Mouse (Mus musculus) erythroid progenitor cell, adult 5-6 weeks (primary cell): ENCODE measurements around the gene Tubb2a. TPM values are rescaled to one million over a fixed set of nuclear protein-coding genes. Genes with fewer than 3 reads are reported as not detected.
"Not testable (repeated sequence)": the region's sequence is repeated elsewhere in the genome, so short reads cannot be mapped to it uniquely, and the experiment has no call there.

Experiments
- ATAC-seq: replicated peaks from 2 replicates; pipeline ENCODE4 v1.8.0; 2016; ENCODE audit warnings: moderate number of reproducible peaks, mild to moderate bottlenecking, moderate TSS enrichment, inconsistent platforms; ENCODE audit not compliant: poor library complexity, low FRiP score, severe bottlenecking
- total RNA-seq, 2 experiments: library from RNA; stranded (forward) in 1 of 2; stranded (reverse) in 1 of 2; fragments of 150-400 nt in 1 of 2; fragments of 186-747, 209-891 nt in 1 of 2; gene quantifications; 2 replicates each; pipeline versions ENCODE4 v1.2.3 to v1.2.4; 2015 to 2017; ENCODE audit warnings: low replicate concordance in 2 of 2

Gene Tubb2a
- total RNA-seq, 2 experiments from 2014 or later: 27.4 to 27.7 TPM

DNA sequence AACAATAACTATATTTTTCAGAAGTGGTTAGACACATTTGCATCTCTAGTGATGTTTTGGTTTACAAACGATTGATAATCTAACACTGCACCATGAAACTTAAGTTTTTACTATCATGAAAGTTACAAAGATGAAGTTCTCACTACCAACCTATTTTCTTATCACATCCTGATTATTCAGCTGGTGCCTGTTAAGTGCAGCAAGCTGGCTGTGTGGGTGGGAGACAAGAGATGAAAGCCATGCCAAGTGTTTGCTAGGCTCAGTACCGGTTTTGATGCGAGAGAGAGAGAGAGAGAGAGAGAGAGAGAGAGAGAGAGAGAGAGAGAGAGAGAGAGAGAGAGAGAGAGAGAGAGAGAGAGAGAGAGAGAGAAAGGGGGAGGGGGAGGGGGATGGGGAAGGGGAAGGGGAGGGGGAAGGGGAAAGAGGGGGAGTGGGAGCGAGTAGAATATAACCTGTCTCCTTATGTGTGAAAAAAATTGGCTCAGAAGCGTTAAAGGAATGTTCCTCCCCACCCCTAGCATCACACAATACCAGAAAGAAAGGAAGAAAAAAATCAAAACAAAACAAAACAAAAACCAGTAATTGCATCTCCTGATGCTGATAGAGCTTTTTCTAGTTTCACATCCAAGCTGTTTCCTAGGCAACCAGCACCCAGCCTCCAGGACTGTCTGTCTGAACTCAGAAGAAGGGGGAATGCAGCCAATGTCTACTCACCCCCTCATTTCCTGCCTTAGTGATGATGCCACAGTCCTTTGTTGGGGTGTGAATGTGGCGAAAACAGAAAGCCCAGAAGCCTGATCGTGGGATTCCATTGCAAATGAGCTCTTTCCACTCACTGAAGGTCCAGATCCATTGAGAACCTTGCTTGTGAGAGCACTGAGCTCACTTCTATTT lies 18.0 kb upstream of the Tubb2a start:
- ATAC-seq: no peak

DNA sequence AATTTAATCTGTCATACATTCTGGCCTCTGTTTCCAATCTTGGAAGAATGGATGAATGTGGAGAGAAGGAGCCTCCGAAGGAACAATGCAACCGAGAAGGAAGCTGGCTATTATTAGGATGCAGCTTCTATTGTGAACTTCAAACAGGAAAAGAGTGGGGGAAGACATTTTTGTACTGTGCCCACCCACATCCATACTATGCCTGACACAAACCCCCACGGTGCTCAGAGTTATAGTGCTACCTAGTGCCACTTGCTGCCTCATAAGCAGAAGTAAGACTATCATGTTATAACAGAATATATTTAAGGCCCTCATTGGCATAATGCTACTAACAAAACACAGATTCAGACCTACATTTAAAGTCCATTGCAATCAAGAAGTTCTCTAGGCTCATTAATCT lies 11.6 kb upstream of the Tubb2a start:
- ATAC-seq: no peak

DNA sequence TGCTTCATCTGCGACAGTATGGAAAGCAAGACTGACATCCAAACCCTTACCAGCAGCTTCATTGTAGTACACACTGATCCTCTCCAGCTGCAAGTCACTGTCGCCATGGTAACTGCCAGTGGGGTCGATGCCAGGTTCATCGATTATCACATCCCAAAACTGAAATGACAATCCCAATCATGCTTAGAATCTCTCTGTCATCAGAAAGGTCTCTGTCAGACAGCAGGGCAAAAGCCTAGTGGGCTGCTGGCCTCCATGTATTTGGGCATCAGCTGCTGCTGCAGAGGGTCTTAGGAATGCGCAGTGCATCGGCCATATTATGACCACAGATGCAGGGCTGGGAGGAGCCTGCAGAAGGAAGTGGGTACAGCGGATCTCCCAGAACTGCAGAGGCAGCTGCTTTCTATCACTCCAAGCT lies 11.1 kb upstream of the Tubb2a start:
- ATAC-seq: no peak

DNA sequence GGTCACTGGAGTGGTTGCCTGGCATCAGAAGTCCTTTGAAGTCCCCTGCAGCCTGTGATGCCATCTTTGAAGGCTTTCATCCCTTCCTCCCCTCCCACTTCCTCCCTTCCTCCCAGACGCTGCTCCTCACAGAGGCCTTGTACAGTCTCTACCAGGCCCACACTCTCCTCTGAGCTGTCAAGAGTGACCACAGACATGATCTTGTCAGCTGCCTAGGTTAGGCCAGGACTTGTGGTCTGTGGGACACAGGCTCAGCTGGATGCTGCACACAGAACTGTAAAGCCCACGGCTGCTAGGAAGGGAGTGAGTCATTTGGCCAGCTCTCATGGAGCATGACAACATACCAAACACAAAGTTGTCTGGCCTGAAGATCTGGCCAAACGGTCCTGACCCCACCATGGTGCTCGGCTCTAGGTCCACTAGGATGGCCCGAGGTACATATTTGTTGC lies 10.4 kb upstream of the Tubb2a start:
- peak; percentile 63; the same call in 1 of the 2 replicates for ATAC-seq

DNA sequence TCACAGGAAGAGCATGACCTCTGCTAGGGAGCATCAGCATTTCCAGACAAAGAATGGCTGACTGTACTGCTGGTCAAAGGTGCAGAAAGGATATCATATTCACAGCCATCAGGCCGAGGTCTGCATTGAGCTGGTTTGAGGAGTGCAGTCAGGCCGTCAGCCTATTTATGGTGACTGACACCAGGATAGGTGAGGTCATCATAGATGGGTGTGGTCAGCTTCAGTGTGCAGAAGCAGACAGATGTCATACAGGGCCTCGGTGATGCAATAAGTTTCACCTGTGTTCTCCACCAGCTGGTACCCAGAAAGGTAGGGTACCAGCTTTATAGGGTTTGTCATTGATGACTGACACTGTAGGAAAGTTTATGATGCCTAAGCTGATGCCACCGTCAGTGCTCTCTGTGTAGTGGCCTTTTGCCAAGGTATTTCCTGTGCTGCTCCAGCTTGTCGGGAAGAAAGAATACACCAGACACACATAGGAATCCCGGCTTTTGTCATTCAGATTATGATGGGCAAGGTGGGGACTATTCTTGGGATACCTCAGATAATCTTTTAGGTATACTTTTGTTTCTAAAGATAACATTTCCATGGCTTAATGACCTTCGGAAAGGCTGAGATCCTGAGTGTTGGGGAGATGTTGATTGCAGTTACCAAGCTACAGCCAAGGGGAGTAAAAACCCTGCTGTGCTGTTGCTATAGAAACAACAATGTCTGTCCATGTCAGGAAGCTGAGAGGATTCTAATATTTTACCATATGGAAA lies 9.4 kb upstream of the Tubb2a start:
- ATAC-seq: 0 out of 2 replicates have a peak, but pooled peaks have one; percentile 52

DNA sequence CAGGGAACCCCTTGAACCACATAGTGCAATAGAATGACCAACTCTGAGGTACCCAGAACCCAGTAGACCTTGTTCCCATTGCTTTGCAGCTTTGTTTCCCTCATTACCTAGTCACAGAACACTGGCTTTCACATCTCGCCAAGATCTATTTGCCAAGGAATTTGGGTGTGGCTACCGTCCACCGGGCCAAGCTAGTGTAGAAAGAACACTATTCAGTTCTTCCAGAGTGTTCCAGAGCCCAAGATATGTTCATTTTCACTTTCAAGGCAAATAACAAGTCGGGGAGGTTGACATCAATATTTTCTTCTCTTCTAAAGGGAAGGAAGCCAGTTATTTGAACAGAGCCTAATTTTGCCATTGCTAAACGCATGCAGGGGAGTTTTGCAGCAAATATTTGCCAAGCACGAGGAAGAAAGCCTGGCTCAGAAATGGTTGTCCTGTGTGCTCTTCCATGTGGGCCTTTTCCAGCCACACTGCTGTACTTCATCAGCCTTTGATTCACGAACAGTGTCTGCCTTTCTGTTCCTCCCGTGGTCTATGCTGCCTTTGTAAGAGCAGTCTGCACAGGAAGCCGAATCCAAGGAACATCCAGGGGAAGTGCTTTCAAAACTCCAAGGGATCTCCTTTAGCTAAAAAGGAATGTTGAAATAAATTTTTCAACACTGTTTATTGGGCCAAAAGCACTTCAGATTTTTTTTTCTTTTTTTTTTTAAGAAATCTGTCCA lies 6.4 kb upstream of the Tubb2a start:
- ATAC-seq: no peak

DNA sequence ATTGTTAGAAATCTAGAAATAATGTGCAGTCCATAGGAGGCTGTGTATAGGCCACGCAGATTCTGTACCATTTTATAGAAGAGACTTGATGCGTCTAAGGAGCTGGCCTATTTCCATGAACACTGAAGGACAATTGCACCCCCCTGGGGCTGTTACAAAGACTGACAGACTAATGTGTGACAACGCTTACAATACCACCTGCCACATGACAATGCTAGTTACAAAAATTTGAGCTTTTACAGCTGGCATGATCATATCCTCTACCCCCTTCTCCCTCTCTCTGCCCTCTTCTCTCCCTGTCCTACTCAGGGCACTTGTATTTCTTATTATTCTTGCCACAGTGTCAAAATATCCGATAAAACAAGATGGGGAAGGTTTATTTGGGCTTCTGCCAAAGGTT lies 4.1 kb upstream of the Tubb2a start:
- no peak for ATAC-seq

DNA sequence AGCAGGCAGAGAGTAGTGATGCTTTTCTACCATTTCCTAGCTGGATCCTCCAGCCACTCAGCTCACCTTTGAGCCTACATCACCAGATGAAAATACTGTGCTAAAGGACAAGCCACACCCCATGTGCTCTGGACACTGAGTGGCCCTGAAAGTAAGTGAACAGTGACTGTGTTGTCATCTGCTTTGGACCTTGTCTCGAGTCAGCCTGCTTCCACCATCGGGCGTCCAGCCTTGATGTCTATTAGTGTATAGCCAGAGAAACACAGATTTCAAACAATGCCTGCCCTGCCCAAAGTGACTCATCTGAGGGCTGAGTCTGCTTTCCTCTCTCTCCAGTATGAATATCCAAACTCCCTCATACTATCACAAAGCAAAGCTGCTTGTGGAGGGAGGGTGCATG lies 2.0 kb upstream of the Tubb2a start:
- ATAC-seq: no peak

DNA sequence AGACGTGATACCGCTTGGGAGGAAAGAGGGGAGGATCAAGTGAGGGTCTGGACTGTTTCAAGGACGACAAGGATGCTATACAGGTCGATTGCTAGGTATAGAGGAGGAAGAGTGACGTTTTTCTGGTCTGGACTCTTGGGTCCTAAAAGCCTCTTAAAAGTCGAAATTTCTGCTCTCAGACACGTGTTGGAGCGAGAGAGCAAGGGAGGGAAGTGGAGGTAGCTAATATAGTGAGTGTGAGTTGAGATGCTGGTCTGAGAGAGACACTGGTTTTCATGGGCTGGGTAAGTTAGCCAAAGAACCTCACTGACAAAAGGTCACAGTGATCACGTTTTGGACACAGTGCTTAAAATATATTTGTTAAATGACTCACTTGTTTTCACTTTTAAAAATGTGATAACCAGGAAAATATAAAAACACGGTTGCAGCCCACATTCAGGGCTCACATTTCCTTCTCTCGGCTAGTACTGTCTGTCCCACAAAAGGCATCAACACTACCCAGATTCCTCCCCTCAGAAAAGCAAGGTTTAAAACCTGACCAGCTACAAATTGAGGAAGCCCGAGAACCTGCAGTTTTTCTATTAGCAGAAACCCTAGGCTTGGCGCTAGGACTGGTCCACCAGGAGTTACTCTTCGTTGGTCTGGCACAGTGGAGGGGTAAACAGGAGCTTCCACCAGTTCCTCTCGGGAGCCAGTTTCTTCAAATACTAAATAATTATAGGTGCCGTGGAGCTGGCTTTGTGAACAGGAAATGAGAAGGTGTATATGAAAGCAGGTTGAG lies 883 bp upstream of the Tubb2a start:
- ATAC-seq: no peak

DNA sequence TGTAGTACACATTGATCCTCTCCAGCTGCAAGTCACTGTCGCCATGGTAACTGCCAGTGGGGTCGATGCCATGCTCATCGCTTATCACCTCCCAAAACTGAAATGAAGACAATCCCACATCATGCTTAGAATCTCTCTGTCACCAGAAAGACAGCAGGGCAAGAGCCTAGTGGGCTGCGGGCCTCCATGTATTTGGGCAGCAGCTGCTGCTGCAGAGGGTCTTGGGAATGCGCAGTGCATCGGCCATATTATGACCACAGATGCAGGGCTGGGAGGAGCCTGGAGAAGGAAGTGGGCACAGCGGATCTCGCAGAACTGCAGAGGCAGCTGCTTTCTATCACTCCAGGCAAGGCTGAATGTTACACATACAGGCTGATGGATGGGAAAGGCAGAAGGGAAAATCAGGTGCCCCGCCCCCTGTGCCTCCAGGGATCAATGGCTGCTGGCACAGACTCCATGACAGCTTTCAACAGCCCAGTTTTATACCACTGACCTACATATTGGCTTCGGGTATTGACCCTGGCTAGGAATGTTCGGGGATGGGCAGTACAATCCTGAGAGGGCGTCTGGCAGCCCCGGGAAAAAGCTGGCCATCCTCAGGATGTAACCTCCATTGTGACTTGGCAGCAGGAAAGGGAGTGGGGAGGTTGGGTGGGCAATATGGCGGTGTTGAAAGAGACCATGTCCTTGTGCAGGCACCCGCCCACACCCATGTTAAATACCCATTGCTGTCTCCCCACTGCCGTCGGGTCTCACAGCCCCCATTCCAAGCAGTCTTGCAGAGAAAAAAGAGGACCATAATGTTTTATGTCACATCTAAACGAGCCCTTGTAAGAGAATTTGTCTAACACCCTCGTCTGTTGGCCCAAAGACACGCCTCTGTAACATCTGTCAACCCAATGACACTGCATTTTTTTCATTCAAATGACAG lies 981 bp downstream of the Tubb2a start:
- peak; percentile 54 for ATAC-seq

DNA sequence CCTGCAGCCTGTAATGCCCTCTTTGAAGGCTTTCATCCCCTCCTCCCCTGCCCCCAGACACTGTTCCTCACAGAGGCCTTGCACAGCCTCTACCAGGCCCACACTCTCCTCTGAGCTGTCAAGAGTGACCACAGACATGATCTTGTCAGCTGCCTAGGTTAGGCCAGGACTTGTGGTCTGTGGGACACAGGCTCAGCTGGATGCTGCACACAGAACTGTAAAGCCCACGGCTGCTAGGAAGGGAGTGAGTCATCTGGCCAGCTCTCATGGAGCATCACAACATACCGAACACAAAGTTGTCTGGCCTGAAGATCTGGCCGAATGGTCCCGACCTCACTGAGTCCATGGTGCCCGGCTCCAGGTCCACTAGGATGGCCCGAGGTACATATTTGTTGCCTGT lies 1.9 kb downstream of the Tubb2a start:
- ATAC-seq: not testable (repeated sequence)

DNA sequence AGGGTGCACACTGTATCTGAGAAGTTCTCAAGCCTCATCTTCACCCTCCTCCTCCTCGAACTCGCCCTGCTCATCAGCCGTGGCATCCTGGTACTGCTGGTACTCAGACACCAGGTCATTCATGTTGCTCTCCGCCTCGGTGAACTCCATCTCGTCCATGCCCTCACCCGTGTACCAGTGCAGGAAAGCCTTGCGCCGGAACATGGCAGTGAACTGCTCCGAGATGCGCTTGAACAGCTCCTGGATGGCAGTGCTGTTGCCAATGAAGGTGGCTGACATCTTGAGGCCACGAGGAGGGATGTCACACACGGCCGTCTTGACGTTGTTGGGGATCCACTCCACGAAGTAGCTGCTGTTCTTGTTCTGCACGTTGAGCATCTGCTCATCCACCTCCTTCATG lies 3.4 kb downstream of the Tubb2a start:
- not testable (repeated sequence) for ATAC-seq

DNA sequence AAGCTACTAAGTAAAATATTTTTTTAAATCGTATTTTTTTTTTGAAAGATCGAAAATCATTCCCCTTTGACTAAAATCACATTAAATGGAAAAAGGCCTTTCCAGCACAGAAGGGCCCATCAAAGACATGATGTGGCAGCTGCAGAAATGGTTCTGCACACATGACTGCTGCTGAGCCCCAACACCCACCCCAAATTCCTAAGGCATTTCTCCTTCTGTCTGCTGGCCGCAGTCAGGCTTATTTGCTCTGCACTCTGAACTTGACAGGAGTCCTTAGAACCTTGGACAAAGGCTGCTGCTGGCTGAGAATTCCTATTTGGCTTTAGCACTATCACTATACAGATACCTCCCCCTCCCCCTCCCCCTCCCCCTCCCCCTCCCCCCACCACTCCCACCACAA lies 5.0 kb downstream of the Tubb2a start:
- no peak for ATAC-seq

DNA sequence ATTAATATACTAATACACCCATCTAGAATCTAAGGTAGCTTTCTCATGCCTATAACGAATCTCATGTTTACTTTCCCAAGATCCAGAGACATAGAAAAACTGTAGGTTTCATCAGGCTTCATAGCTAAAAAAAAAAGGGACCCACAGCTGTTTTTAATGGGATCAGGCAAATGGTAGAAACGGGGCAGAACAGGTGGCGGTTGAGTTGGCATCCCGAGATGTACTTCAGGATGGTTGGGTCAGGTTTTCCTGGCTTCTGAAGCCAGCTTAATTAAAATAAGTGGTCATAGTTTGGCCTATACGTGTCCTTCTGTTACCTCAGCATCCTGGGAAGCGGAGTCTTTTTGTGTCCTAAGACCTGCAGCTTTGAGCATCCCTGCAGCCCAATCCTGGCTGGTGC lies 6.0 kb downstream of the Tubb2a start:
- no peak for ATAC-seq

DNA sequence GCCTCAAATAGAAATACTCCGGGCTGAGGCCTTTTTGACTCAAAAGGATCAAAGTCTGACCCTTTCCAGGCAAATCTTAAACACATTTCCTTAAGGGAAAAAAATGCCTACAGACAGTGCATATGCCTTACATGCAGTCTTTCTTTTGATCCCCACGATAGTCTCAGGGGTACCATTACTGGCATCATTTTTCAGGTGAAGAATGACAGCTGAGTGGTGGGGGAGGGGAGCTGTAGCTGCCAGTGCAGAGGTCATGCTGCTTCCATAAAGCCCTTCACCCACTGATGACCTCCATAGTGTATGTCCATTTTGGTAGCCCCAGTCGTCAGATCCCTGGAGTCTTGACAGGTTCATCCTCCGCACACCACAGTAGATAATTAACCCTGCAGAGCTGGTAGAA lies 7.5 kb downstream of the Tubb2a start:
- ATAC-seq: no peak

DNA sequence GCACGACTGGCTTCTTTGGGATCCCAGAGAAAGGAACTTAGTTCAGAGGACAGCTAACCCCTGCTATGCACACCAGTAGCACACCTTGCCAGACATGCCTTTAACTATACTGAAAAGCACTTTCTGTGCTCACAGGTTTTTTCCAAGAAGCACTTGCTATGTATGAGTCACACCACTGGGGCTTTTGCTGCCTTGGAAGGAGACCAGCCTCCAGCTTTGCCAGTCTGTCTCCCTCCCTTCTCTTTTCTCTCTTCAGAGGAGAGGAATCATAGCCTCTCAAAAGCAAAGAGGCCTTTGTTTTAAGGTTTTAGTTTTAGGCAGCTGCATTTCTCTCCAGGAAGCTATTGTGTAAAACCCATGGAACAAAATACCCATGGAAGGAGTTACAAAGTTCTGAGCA lies 11.5 kb downstream of the Tubb2a start:
- no peak for ATAC-seq

DNA sequence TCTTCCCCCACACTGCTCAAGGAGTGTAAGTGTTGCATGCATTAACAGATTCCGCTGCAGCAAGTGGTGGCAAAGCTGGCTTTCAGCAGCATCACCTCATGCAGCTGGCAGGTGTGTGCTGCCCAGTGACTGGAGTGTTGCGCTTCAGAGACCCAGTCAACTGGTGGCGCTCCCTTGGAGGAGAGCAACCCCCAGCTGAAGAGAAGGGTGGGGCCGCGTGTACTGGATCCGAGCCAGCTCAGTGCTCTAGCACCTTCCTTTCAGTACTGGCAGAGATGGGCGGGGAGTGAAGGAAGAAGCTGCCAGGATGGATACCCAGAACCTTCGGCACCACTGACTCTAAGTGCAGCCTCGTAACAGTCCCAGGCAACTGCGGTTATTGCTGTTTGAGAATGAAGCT lies 15.3 kb downstream of the Tubb2a start:
- ATAC-seq: no peak

DNA sequence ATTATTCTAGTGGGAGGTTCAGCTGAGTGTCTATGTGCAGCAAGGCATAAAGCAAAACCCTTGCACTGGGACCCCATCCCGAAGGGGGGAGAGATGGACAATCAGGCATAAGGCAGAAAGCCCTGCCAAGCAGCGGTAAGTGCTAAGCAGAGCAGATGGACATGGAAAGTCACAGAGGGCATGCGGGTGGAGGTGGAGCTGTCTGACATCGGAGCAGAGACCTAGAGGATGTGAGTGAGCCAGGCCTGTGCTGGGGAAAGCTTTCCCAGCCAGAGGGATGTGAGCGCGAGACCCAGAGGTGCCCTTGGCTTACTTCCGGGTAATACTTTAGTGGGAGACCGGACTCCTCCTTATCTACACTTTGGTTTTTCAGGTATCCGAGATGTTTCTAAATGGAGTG lies 17.7 kb downstream of the Tubb2a start:
- ATAC-seq: no peak

DNA sequence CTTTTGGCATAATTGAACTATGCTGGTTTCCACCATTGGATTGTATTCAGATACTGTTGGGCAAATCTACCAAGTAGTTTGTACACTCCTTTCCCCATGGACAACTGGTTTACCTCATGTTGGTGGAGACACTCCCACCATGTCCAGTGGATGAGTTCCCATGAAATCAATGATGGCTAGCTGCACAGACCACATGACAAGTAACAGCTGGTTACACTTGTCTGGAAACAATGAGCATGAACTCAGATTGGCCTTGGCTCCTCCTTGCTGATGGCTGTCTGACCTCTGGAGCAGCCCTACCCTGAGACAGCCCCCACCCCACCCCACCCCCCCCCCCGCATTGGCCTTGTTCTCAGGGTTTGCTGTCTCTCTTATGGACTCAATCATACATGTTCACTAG lies 20.6 kb downstream of the Tubb2a start:
- no peak for ATAC-seq
